Mouse (Mus musculus): ENCODE measurements around the gene Trp53i11.

DNA sequence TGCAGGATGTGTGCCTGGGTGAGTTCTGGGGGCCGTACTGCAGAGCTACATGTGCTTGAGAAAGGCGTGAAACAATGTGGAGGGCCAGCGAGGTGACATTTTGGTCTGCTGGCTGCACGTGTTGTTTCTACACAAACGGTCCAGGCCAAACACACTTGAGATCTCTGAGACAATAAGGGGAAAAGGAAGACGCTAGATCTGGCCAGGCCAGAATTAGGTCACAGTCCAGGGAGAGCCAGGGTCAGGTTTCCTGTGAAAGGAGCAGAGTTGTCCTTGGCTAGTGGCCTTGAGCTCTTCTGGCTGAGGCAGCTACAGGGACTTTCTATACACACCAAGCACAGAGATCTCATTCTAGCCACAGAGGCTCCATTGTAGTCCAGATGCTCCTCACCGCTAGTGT, 44.7 kb upstream of the Trp53i11 start:
- TF ChIP-seq CTCF (IDR thresholded peaks at IDR 0.05; ENCODE audit: borderline replicate concordance, extremely low read depth, insufficient read depth, insufficient read length): no peak
- no peak for TF ChIP-seq POLR2A (IDR thresholded peaks at IDR 0.05; ENCODE audit: borderline replicate concordance, extremely low read depth, insufficient read depth, insufficient read length, poor library complexity, severe bottlenecking)
